Mouse (Mus musculus): Measurements from ENCODE around the gene Gm10277.

DNA sequence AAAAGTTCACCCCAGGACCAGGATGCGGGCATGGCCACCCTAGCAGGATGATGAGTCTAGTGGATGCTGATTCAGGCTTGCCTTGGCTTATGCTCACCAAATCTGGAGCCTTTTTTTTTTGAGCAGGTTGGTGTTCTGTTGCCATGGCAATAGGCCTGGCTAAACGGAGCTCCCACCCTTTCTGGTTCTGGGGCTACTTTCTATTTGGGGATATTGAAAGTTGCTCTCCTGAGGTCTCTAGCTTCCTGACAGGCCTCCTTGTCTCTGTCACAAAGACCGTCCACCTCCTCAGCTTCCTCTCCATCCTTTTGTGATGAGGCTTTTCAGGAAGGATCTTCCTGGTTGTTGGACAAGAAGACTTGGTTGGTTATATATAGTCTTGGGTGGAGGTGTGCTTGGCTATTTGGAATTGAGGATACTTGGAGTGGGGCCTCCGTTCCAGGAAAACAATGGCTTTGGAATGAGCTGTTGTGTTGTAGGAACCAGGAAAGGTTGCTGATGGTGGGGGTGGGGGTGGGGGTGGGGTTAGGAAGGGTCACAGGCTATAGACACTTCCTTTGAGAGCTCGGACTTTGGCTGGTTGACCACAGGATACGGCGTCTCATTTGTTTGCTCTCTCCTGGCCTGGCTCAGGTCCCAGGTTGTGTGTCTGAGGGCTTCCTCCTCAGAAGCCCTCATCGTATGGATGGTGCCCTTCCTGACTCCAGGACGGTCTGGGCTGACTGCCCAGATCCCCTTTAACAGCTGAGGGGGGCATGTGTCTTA, 22.7 kb downstream of the Gm10277 start:
- TF ChIP-seq CTCF (IDR thresholded peaks at IDR 0.05; ENCODE audit: extremely low read depth, insufficient read depth, insufficient read length, insufficient replicate concordance) (no peak), POLR2A (IDR thresholded peaks at IDR 0.05; ENCODE audit: low read depth, low read length) (no peak)

All from spleen, adult 2 months (tissue).